Mouse (Mus musculus) heart, embryonic 16.5 days (tissue): ENCODE measurements around the gene Lmo3. TPM values are rescaled to one million over a fixed set of nuclear protein-coding genes. Genes with fewer than 3 reads are reported as not detected.

Source experiments
- ATAC-seq: fragments of 200-750 bp; cut with Nextera tagmentation; replicated peaks from 2 replicates; pipeline ENCODE4 v1.8.0; 2017; ENCODE audit warnings: moderate number of reproducible peaks; ENCODE audit not compliant: insufficient read depth, low FRiP score; ENCODE audit errors: extremely low read depth
- H3K27ac ChIP-seq: fragments of 300-500 bp; sonication (generic); 2 replicates; pipeline ENCODE4 v1.5.1; 2014; ENCODE audit warnings: mild to moderate bottlenecking, low read length, control low read depth, moderate library complexity
- H3K27me3 ChIP-seq: fragments of 300-500 bp; sonication (generic); 2 replicates; pipeline ENCODE4 v1.6.1; 2014; ENCODE audit warnings: low read length, mixed read lengths; ENCODE audit not compliant: control insufficient read depth, insufficient read depth
- H3K36me3 ChIP-seq: fragments of 300-500 bp; sonication (generic); 2 replicates; pipeline ENCODE4 v1.6.1; 2014; ENCODE audit not compliant: control insufficient read depth, insufficient read depth
- H3K4me1 ChIP-seq: fragments of 300-500 bp; sonication (generic); 2 replicates; pipeline ENCODE4 v1.6.1; 2014; ENCODE audit warnings: low read length, mixed read lengths; ENCODE audit not compliant: control insufficient read depth, insufficient read depth
- H3K4me2 ChIP-seq: fragments of 300-500 bp; sonication (generic); 2 replicates; pipeline ENCODE4 v1.6.1; 2014; ENCODE audit warnings: low read depth, mild to moderate bottlenecking, control low read depth, low read length
- H3K4me3 ChIP-seq: fragments of 300-500 bp; sonication (generic); 2 replicates; pipeline ENCODE4 v1.5.1; 2014; ENCODE audit warnings: mild to moderate bottlenecking, control low read depth, low read length
- H3K9ac ChIP-seq: fragments of 300-500 bp; sonication (generic); 2 replicates; pipeline ENCODE4 v1.6.1; 2014; ENCODE audit warnings: low read length, control low read depth
- H3K9me3 ChIP-seq: fragments of 300-500 bp; sonication (generic); replicated peaks from 2 replicates; pipeline ENCODE4 v1.6.1; 2016; ENCODE audit warnings: low read length; ENCODE audit not compliant: control insufficient read depth
- WGBS: fragments of 180-500 bp; shearing (Covaris S2); extraction: QIAGEN DNeasy Blood & Tissue Kit; methylation state at CpG from one replicate; pipeline ENCODE4 v1.1.7; 2014; 5-methylcytosine and 5-hydroxymethylcytosine counted together
- polyA plus RNA-seq: library from polyadenylated mRNA; unstranded; fragments of >200 nt; fragmentation: Nextera tagmentation; extraction: Ambion mirVana; gene quantifications from 2 replicates; pipeline ENCODE4 v1.2.1, GENCODE M21; 2015

The Lmo3 gene
- polyA plus RNA-seq, 1 experiment from 2014 or later, result 2.0 TPM

DNA sequence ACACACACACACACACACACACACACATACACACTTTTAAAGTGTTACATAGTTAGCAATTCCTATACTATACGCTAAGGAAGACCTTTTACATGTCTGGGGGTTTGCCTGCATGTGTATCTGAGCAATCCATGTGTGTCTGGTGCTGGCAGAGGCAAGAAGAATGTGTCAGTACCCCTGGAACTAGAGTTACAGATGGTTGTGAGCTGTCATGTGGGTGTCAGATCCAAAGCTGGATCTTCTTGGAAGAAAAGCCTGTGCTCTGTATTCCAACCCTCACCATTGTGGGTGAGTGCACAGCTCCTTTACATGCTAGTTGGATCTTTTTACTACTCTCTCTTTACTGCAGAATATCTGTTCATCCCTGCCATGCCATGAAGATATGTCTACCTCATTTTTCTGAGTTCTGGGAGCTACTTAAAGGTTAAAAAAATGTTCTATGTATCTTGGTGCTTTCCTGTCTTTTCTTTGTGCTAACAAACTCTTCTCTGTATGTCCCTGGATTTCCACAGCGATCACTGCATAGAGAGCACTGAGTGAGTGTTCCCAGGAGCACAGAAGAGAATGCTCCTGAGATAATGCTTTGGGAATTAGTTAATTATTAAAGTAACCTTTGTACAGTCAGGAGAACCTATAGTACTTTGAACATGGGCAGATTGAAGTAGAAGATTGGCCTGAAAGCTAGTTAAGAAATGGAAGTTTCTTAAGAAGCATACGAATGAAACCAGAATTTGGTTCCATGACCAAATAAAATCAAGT is 231.0 kb downstream of the Lmo3 start:
- ATAC-seq, result no peak
- H3K4me2 ChIP-seq, result no peak overlapping the region
- WGBS, result 78% methylated on average over 3 of the region's 3 CpGs

DNA sequence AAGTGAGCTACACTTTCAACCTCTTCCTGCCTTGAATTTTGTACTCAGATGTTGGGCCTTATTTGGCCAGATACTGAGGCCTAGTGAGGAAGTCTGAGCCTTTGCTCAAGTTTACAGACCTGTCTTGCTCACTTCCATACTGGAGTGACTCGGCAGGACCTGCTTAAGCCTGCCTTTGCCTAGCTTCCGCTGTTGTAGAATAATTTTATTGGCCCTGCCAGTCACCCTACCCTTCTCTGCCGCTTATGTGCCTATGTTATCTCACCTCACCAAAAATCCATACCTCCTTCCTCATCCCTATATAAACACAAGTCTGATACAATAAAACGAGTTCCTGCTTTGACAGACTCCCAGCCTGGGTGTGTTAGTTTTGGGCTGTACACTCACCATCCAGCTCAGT is 235.2 kb downstream of the Lmo3 start:
- no peak overlapping the region for H3K9ac ChIP-seq
- no peak overlapping the region for H3K27ac ChIP-seq
- H3K9me3 ChIP-seq, result peaks cover 7% of the 10 kb centered on the region
- no peaks in the 10 kb centered on the region for H3K4me1 ChIP-seq
- no peak overlapping the region for H3K4me2 ChIP-seq
- no peak for ATAC-seq
- no peaks in the 10 kb centered on the region for H3K36me3 ChIP-seq
- 68% methylated on average over 4 of the region's 4 CpGs for WGBS
- no peak overlapping the region for H3K4me3 ChIP-seq
- no peaks in the 10 kb centered on the region for H3K27me3 ChIP-seq

More for the DNA sequence above, 231.0 kb downstream of the Lmo3 start:
- no peak overlapping the region for H3K4me3 ChIP-seq
- H3K4me1 ChIP-seq, result no peaks in the 10 kb centered on the region
- no peak overlapping the region for H3K9ac ChIP-seq
- H3K27ac ChIP-seq, result no peak overlapping the region
- no peaks in the 10 kb centered on the region for H3K36me3 ChIP-seq
- no peaks in the 10 kb centered on the region for H3K27me3 ChIP-seq
- no peaks in the 10 kb centered on the region for H3K9me3 ChIP-seq

DNA sequence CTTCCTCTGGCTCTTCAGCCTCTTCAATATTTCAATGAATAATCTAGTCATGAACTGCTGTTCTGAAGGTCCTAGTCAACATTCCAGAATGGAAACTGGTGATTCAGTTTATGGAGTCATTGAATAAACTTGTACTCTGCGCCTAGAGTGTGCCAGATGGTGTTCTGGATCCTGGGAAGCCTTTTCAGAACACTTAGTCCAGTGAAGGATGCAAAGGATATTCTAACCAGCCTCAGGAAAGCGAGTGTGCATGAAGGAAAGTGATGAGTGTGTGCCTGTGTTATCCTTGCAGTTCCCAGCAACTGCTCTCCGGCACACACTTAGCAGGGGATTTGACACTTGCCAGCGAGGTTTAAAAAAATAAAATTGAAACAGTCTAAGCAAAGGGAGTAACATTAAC is 245.9 kb downstream of the Lmo3 start:
- H3K9ac ChIP-seq, result no peak overlapping the region
- no peak overlapping the region for H3K27ac ChIP-seq
- no peaks in the 10 kb centered on the region for H3K9me3 ChIP-seq
- peaks cover 3% of the 10 kb centered on the region for H3K4me1 ChIP-seq
- no peak overlapping the region for H3K4me3 ChIP-seq
- no peak overlapping the region for H3K4me2 ChIP-seq
- no peaks in the 10 kb centered on the region for H3K27me3 ChIP-seq
- H3K36me3 ChIP-seq, result no peaks in the 10 kb centered on the region
- no peak for ATAC-seq
- WGBS, result 76% methylated on average over 4 of the region's 4 CpGs

DNA sequence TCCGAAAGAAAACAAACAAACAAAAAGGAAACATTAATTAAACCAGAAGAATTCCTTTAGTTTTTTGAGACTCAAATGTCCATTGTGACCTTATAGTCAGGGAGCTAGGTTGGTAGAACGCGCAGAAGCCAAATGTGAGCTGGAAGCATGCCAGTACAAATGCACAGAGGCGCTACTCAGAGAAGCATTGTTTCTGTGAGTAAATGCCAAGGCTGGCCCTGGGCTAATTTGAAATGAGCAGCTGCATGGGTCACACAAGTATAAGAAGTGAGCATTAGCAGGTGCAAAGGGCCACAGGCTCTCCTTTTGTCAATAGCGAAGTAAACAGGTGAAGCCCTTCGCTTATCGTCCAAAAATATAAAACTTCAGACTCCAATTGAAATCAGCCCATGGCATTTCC is 247.8 kb downstream of the Lmo3 start:
- no peaks in the 10 kb centered on the region for H3K36me3 ChIP-seq
- no peak overlapping the region for H3K4me2 ChIP-seq
- H3K4me1 ChIP-seq, result peaks cover 3% of the 10 kb centered on the region
- no peak for ATAC-seq
- no peaks in the 10 kb centered on the region for H3K27me3 ChIP-seq
- no peaks in the 10 kb centered on the region for H3K9me3 ChIP-seq
- WGBS, result 63% methylated on average over 7 of the region's 7 CpGs
- H3K9ac ChIP-seq, result no peak overlapping the region
- H3K27ac ChIP-seq, result no peak overlapping the region
- H3K4me3 ChIP-seq, result no peak overlapping the region

DNA sequence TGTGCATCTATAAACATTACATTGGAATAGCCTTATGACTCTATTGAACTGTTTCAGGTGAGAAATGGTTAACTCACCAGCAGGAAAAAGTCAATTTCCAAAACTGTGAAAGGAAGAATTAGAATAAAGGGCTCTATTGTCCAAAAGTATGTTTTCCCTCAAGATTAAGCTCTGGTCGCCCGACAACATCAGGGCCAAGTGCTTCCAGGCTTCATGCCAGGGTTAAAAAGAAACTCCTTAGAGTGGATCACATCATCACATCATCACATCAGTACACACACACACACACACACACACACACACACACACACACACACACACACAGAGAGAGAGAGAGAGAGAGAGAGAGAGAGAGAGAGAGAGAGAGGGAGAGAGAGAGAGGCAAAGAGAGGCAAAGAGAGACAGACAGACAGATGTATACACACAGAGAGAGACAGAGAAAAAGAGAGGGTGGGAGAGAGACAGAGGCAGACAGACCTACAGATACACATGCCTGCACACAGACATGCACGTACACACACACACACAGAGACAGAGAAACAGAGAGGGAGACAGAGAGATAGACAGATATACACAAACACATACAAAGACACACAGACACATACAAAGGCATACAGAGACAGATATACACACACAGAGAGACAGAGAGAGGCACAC is 255.9 kb downstream of the Lmo3 start:
- no peaks in the 10 kb centered on the region for H3K27me3 ChIP-seq
- H3K4me3 ChIP-seq, result no peak overlapping the region
- peak; percentile 82 for ATAC-seq
- peaks cover 4% of the 10 kb centered on the region; the same call in 1 of the 2 replicates for H3K4me1 ChIP-seq
- H3K9ac ChIP-seq, result no peak overlapping the region
- WGBS, result 26% methylated on average over 3 of the region's 3 CpGs
- H3K27ac ChIP-seq, result no peak overlapping the region
- no peaks in the 10 kb centered on the region for H3K9me3 ChIP-seq
- no peak overlapping the region for H3K4me2 ChIP-seq
- no peaks in the 10 kb centered on the region for H3K36me3 ChIP-seq

DNA sequence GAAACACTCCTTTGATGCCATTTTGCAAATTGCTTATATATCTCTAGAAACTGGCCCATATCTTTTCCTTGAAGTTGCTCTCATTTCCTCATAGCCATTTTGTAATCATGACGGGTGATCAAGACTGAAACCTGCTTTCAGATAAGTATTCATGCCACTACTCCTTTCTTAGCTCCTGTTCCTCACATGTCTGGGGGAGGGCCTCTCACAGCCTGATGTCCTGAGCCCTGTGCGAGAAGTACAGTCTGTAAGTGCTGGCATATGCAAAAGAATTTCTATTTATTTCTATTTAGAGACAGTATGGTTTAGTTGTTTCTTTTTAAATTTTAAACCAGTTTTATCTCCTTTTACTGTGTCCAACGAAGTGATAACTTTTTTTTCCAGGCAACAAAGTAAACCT is 256.6 kb downstream of the Lmo3 start:
- ATAC-seq, result no peak
- Histone ChIP-seq H3K4me2 (no peak overlapping the region), H3K4me3 (no peak overlapping the region), H3K4me1 (peaks cover 4% of the 10 kb centered on the region; the same call in 1 of the 2 replicates), H3K9ac (no peak overlapping the region), H3K36me3 (no peaks in the 10 kb centered on the region), H3K27me3 (no peaks in the 10 kb centered on the region), H3K9me3 (no peaks in the 10 kb centered on the region), H3K27ac (no peak overlapping the region; the same call in 1 of the 2 replicates)
- WGBS, result 44% methylated on average over 3 of the region's 3 CpGs

DNA sequence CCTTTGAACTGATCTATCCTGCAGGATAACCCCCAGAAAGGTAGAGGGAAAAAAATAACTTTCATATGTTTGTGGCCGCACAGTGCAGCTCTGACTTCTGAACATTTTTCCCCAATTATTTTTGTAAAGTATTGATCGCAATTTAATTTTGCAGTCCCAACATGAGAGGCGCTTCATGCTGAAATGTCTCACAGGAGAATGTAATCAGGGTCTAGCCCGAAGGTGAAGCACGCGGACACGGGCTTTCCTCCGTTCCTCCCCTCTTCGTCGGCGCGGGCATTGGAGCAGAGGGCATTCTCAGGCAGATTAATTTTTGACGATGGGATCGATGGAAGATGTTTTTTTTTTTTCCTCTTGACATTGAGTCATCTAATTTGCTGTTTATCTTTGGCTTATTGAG is 258.4 kb downstream of the Lmo3 start:
- no peak overlapping the region for H3K9ac ChIP-seq
- no peaks in the 10 kb centered on the region for H3K27me3 ChIP-seq
- no peak overlapping the region for H3K4me3 ChIP-seq
- H3K9me3 ChIP-seq, result no peaks in the 10 kb centered on the region
- no peak overlapping the region for H3K27ac ChIP-seq
- H3K4me2 ChIP-seq, result no peak overlapping the region
- WGBS, result 90% methylated on average over 14 of the region's 14 CpGs
- H3K4me1 ChIP-seq, result peaks cover 4% of the 10 kb centered on the region; the same call in 1 of the 2 replicates
- no peak for ATAC-seq
- no peaks in the 10 kb centered on the region for H3K36me3 ChIP-seq

DNA sequence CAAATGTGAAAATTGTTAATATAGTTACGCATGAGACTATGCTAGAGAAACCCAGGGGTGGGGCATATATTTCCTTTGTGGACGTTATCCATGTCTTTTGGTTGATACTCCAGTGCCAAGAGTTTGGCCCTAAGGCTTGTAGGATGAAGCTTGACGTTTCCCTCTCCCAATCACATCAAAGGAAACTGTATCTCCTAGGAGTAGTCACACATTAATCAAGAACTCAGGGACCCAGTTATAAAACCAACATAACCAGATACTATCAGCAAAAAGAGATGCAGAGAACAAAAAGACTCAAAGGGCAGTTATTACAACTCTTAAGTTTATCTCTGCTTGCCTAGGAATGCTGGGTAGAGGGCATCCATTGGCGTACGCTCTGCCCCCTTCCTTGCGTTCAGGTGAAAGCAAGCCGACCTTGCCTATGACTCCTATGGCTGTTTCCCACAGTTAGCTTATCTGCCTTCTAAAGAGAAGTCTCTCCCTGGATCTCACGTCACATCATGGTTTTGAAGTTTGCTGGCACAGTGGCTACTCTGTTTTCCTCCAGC is 261.5 kb downstream of the Lmo3 start:
- ATAC-seq, result no peak
- Histone ChIP-seq H3K27me3 (no peaks in the 10 kb centered on the region), H3K4me1 (no peaks in the 10 kb centered on the region), H3K9ac (no peak overlapping the region), H3K36me3 (no peaks in the 10 kb centered on the region), H3K9me3 (no peaks in the 10 kb centered on the region), H3K27ac (no peak overlapping the region), H3K4me2 (no peak overlapping the region), H3K4me3 (no peak overlapping the region)
- 74% methylated on average over 8 of the region's 8 CpGs for WGBS
